Mouse (Mus musculus) myocyte (in vitro differentiated cells): ENCODE measurements around the gene Prss8. TPM values are rescaled to one million over a fixed set of nuclear protein-coding genes. Genes with fewer than 3 reads are reported as not detected.

ENCODE experiments used
- H3K27me3 ChIP-seq: one replicate; pipeline ENCODE4 v1.6.1; 2011; ENCODE audit not compliant: control insufficient read depth, insufficient read depth, insufficient read length
- H3K36me3 ChIP-seq: one replicate; pipeline ENCODE4 v1.6.1; 2011; ENCODE audit not compliant: control insufficient read depth, insufficient read depth
- H3K4me2 ChIP-seq: one replicate; pipeline ENCODE4 v1.6.1; 2011; ENCODE audit warnings: low read depth, control low read depth
- H3K4me3 ChIP-seq: one replicate; pipeline ENCODE4 v1.5.1; 2011; ENCODE audit warnings: mild to moderate bottlenecking, control low read depth, moderate library complexity
- H3K79me2 ChIP-seq: one replicate; pipeline ENCODE4 v1.6.1; 2011; ENCODE audit not compliant: control insufficient read depth, insufficient read depth
- H3ac ChIP-seq: one replicate; pipeline ENCODE4 v1.6.1; 2011; ENCODE audit not compliant: control insufficient read depth, insufficient read length
- CEBPB ChIP-seq: IDR thresholded peaks from 2 replicates; pipeline ENCODE4 v1.6.1; 2011; ENCODE audit warnings: mild to moderate bottlenecking, moderate library complexity; ENCODE audit not compliant: poor library complexity, insufficient read depth, severe bottlenecking
- E2F4 ChIP-seq: IDR thresholded peaks from one replicate; pipeline ENCODE4 v1.6.1; 2011; ENCODE audit warnings: mild to moderate bottlenecking, control low read depth, moderate library complexity; ENCODE audit not compliant: insufficient read depth
- MAX ChIP-seq: IDR thresholded peaks from one replicate; pipeline ENCODE4 v1.6.1; 2011; ENCODE audit warnings: low read depth, mild to moderate bottlenecking, control low read depth
- MYOD1 ChIP-seq, 3 experiments: IDR thresholded peaks; one replicate each; pipeline ENCODE4 v1.6.1; 2011; ENCODE audit warnings: control low read depth in 2 of 3, low read depth in 2 of 3, mild to moderate bottlenecking in 2 of 3, moderate library complexity in 1 of 3; ENCODE audit not compliant: insufficient read length in 2 of 3, control insufficient read depth in 1 of 3
- MYOG ChIP-seq, 3 experiments: IDR thresholded peaks; one replicate each; pipeline ENCODE4 v1.6.1; 2011; ENCODE audit warnings: control low read depth in 2 of 3, low read depth in 2 of 3, mild to moderate bottlenecking in 2 of 3; ENCODE audit not compliant: insufficient read length in 2 of 3, control insufficient read depth in 1 of 3, insufficient read depth in 1 of 3
- POLR2A ChIP-seq: IDR thresholded peaks from one replicate; pipeline ENCODE4 v1.6.1; 2011; ENCODE audit warnings: low read depth, mild to moderate bottlenecking, control low read depth, moderate library complexity; ENCODE audit not compliant: insufficient read length
- POLR2AphosphoS2 ChIP-seq: IDR thresholded peaks from one replicate; pipeline ENCODE4 v1.6.1; 2011; ENCODE audit warnings: low read depth, control low read depth; ENCODE audit not compliant: insufficient read length
- REST ChIP-seq: IDR thresholded peaks from one replicate; pipeline ENCODE4 v1.6.1; 2011; ENCODE audit warnings: mild to moderate bottlenecking, control low read depth, moderate library complexity; ENCODE audit not compliant: insufficient read depth, insufficient read length
- SRF ChIP-seq: IDR thresholded peaks from one replicate; pipeline ENCODE4 v1.6.1; 2011; ENCODE audit warnings: low read depth; ENCODE audit not compliant: control insufficient read depth, insufficient read length
- TCF12 ChIP-seq: IDR thresholded peaks from one replicate; pipeline ENCODE4 v1.6.1; 2011; ENCODE audit warnings: mild to moderate bottlenecking, control low read depth; ENCODE audit not compliant: poor library complexity, insufficient read depth, severe bottlenecking
- TCF3 ChIP-seq: IDR thresholded peaks from one replicate; pipeline ENCODE4 v1.6.1; 2011; ENCODE audit warnings: low read depth, control low read depth; ENCODE audit not compliant: insufficient read length
- USF1 ChIP-seq: IDR thresholded peaks from one replicate; pipeline ENCODE4 v1.6.1; 2011; ENCODE audit warnings: low read depth, mild to moderate bottlenecking, control low read depth, moderate library complexity
- polyA plus RNA-seq: library from polyadenylated mRNA; unstranded; fragments of >200 nt; fragmentation: generic; extraction: Trizol; gene quantifications from one replicate; pipeline ENCODE4 v1.2.1, GENCODE M21; 2012; ENCODE audit warnings: missing spikeins

Gene Prss8
- polyA plus RNA-seq, 1 experiment: 0.06 TPM

DNA sequence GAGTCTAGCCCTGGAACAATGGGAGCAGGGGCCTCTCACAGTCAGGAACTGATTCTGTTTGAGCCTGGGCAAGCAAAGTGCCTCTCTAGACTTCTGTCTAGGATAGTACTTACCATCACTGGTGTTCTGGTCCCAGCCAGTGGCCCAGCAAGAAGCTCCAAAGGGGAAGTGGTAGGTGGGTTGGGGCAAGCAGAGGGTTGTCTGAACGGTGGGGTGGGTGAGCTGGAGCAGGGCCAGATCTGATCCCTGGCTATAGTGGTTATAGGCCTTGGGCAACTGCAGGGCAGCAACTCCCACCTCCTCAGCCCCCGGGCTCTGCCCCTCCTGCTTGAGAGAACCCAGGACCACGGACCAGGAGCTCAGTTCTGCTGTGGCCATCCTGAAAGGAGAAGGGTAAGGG is 41.1 kb downstream of the Prss8 start:
- no peak overlapping the region for H3K4me3 ChIP-seq
- TF ChIP-seq TCF12 (no peak), POLR2A (no peak), TCF3 (no peak), USF1 (no peak), MYOD1 (IDR thresholded peaks at IDR 0.05; ENCODE audit: control insufficient read depth in 1 of 3, insufficient read length in 2 of 3, low read depth in 2 of 3) (no peak), E2F4 (no peak), MYOG (IDR thresholded peaks at IDR 0.05; ENCODE audit: control insufficient read depth in 1 of 3, insufficient read depth in 1 of 3, insufficient read length in 2 of 3, low read depth in 2 of 3) (no peak), REST (no peak), CEBPB (no peak), MAX (no peak), SRF (no peak), POLR2AphosphoS2 (no peak)
- no peaks in the 10 kb centered on the region for H3K27me3 ChIP-seq
- H3K4me2 ChIP-seq: no peak overlapping the region
- peaks cover 17% of the 10 kb centered on the region for H3K36me3 ChIP-seq
- peaks cover 12% of the 10 kb centered on the region for H3K79me2 ChIP-seq
- no peak overlapping the region for H3ac ChIP-seq

DNA sequence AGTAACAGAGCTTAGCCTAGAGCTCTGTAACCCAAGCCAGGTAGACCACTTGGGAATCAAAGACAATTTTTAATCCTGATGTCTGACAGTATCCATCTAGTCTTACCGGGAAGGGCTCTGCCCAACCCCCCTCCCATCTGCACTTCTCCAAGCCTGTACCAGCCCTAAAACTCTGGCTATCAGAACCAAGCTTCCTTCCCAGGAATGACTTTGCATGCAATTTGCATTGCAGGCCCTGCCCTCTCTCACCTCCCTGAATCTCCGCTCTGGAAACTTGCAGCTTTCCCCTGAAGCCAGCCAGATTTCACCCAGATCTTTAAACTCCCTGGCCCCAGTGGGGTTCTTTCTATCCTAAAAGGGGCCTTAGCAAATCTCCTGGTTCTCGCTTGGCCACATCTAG is 42.1 kb downstream of the Prss8 start:
- H3K4me2 ChIP-seq: no peak overlapping the region
- H3K27me3 ChIP-seq: no peaks in the 10 kb centered on the region
- no peak overlapping the region for H3ac ChIP-seq
- peaks cover 17% of the 10 kb centered on the region for H3K36me3 ChIP-seq
- TF ChIP-seq E2F4 (no peak), REST (no peak), MYOD1 (IDR thresholded peaks at IDR 0.05; ENCODE audit: control insufficient read depth in 1 of 3, insufficient read length in 2 of 3, low read depth in 2 of 3) (no peak), SRF (no peak), MYOG (IDR thresholded peaks at IDR 0.05; ENCODE audit: control insufficient read depth in 1 of 3, insufficient read depth in 1 of 3, insufficient read length in 2 of 3, low read depth in 2 of 3) (no peak), POLR2AphosphoS2 (no peak), MAX (no peak), POLR2A (no peak), USF1 (no peak), TCF3 (no peak), TCF12 (no peak), CEBPB (no peak)
- peaks cover 22% of the 10 kb centered on the region for H3K79me2 ChIP-seq
- no peak overlapping the region for H3K4me3 ChIP-seq

- peaks cover 28% of the 10 kb centered on the region for H3K79me2 ChIP-seq
- no peaks in the 10 kb centered on the region for H3K27me3 ChIP-seq
- no peak for TF ChIP-seq TCF3
- no peak for TF ChIP-seq USF1
- no peak for TF ChIP-seq POLR2AphosphoS2
- no peak for TF ChIP-seq CEBPB
- no peak for TF ChIP-seq MYOG (IDR thresholded peaks at IDR 0.05; ENCODE audit: control insufficient read depth in 1 of 3, insufficient read depth in 1 of 3, insufficient read length in 2 of 3, low read depth in 2 of 3)
- TF ChIP-seq E2F4: no peak
- TF ChIP-seq REST: no peak
- TF ChIP-seq POLR2A: no peak
- TF ChIP-seq SRF: no peak
- TF ChIP-seq TCF12: no peak
- no peak for TF ChIP-seq MAX
- no peak for TF ChIP-seq MYOD1 (IDR thresholded peaks at IDR 0.05; ENCODE audit: control insufficient read depth in 1 of 3, insufficient read length in 2 of 3, low read depth in 2 of 3)
- H3K4me2 ChIP-seq: no peak overlapping the region
- H3K4me3 ChIP-seq: no peak overlapping the region
- no peak overlapping the region for H3ac ChIP-seq
- peaks cover 17% of the 10 kb centered on the region for H3K36me3 ChIP-seq
Measured at GRCm38 (mm10) chr7:127887191-127887590, 42.7 kb downstream of the Prss8 start.

- Histone ChIP-seq H3K4me2 (peak overlapping the region; percentile 38), H3ac (no peak overlapping the region), H3K27me3 (no peaks in the 10 kb centered on the region), H3K36me3 (peaks cover 17% of the 10 kb centered on the region), H3K79me2 (peaks cover 28% of the 10 kb centered on the region), H3K4me3 (no peak overlapping the region)
- TF ChIP-seq POLR2AphosphoS2: no peak
- no peak for TF ChIP-seq POLR2A
- no peak for TF ChIP-seq TCF3
- TF ChIP-seq TCF12: no peak
- TF ChIP-seq E2F4: no peak
- no peak for TF ChIP-seq USF1
- TF ChIP-seq MAX: no peak
- TF ChIP-seq MYOD1 (IDR thresholded peaks at IDR 0.05; ENCODE audit: control insufficient read depth in 1 of 3, insufficient read length in 2 of 3, low read depth in 2 of 3): no peak
- TF ChIP-seq CEBPB: no peak
- no peak for TF ChIP-seq MYOG (IDR thresholded peaks at IDR 0.05; ENCODE audit: control insufficient read depth in 1 of 3, insufficient read depth in 1 of 3, insufficient read length in 2 of 3, low read depth in 2 of 3)
Measured at GRCm38 (mm10) chr7:127886551-127886950, 43.4 kb downstream of the Prss8 start.

GRCm38 (mm10) chr7:127885951-127886350 is 44.0 kb downstream of the Prss8 start:
- Histone ChIP-seq H3K27me3 (no peaks in the 10 kb centered on the region), H3ac (no peak overlapping the region), H3K4me2 (peak overlapping the region; percentile 38), H3K4me3 (no peak overlapping the region), H3K36me3 (peaks cover 17% of the 10 kb centered on the region), H3K79me2 (peaks cover 28% of the 10 kb centered on the region)
- TF ChIP-seq POLR2AphosphoS2 (peak; percentile 23), REST (no peak), TCF3 (no peak), E2F4 (no peak), USF1 (no peak), MAX (no peak), TCF12 (no peak), SRF (no peak), CEBPB (no peak), MYOG (IDR thresholded peaks at IDR 0.05; ENCODE audit: control insufficient read depth in 1 of 3, insufficient read depth in 1 of 3, insufficient read length in 2 of 3, low read depth in 2 of 3) (peak; percentile 23 to 88 (median 41)), POLR2A (no peak), MYOD1 (IDR thresholded peaks at IDR 0.05; ENCODE audit: control insufficient read depth in 1 of 3, insufficient read length in 2 of 3, low read depth in 2 of 3) (peak in 2 of 3 experiments; percentile 42 to 72)
